Mouse (Mus musculus) adrenal gland, postnatal 14 days (tissue): ENCODE measurements around the gene Tecpr2. TPM values are rescaled to one million over a fixed set of nuclear protein-coding genes. Genes with fewer than 3 reads are reported as not detected.

Experiments used
- DNase-seq: peaks from one replicate; pipeline ENCODE4 v3.0.0; 2021; ENCODE audit warnings: mixed read lengths
- total RNA-seq: library from RNA; stranded (reverse); gene quantifications from 2 replicates; pipeline ENCODE4 v1.2.3, GENCODE M21; 2021

Gene Tecpr2
- total RNA-seq, 1 experiment from 2014 or later = 9.1 TPM

- no peak for DNase-seq
Observed at GRCm38 (mm10) chr12:110864008-110864407, 25.1 kb upstream of the Tecpr2 start.

DNA sequence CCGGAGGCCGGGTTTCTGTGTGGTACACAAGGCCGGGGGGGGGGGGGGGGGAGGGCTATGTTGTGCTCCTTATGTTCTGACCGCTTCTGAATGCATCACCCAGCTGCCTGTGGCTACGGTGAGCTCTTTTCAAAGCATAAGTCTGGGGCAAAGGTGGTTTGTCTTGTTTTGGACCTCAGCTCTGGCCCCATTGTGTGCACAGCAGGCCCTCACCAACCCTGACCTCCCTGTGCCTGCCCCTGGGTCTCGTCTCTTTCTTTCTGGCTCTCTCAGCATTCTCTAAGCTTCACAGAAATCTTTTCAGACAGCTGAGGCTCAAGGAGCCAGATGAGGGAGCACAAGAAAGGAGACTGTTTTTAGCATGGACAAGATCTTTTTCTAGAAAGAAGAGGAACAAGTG lies 23.5 kb upstream of the Tecpr2 start:
- DNase-seq = no peak

- DNase-seq = peak; percentile 40
Observed at GRCm38 (mm10) chr12:110865989-110866388, 23.1 kb upstream of the Tecpr2 start.

DNA sequence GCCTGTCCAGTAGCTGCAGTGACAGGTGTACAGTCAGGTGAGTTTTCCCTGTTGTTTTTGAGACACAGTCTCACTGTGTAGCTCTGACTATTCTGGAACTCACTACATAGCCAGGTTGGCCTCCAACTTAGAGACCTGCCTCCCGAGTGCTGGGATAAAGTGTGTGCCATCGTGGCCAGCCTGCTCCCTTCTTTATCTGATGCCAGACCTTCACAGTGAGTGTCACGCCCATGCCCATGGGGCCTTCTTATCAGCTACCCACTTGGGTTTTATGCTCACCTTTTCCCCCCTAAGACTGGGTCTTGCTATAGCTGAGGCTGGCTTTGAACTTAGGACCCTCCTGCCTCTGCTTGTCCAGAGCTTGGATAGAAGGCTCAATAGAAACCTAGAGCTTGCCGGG lies 19.0 kb upstream of the Tecpr2 start:
- no peak for DNase-seq

- no peak for DNase-seq
Observed at GRCm38 (mm10) chr12:110871247-110871646, 17.8 kb upstream of the Tecpr2 start.

- no peak for DNase-seq
Observed at GRCm38 (mm10) chr12:110875351-110875750, 13.7 kb upstream of the Tecpr2 start.

GRCm38 (mm10) chr12:110882291-110882690 lies 6.8 kb upstream of the Tecpr2 start:
- DNase-seq = no peak

DNA sequence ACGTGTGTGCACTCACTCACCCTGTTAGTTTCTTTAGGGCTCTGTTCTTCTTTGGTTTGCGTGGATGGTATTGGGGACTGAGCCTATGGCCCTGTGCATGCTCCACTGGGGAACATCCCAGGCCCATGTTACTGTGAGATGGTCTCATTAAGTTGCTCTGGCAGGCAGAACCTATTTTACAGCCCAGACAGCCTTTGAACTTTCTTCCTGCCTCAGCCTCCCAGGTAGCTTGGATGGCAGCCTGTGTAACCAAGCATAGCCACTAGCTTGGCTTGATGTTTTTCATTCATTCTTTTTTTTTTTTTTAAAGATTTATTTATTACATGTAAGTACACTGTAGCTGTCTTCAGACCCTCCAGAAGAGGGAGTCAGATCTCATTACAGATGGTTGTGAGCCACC lies 3.8 kb upstream of the Tecpr2 start:
- no peak for DNase-seq

- DNase-seq = no peak
Observed at GRCm38 (mm10) chr12:110888106-110888505, 958 bp upstream of the Tecpr2 start.

DNA sequence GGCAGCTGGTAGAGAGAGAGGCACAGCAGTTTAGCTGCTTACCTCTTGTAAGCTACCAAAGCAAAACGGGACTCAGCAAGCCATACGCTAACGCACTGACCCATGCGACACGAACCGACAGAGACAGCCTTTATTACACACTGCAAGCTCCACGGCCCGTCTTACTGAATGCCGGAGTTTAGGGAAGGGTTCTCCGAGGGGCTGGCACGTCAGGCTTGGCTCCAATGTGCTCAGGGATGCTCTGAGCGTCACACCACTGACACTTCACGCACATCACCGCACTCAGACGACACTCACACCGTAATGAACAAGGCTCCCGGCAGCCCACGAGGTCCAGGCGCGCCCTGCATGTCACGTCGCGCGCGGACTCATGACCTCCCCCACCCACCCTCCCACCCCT lies 458 bp upstream of the Tecpr2 start:
- DNase-seq = no peak

DNA sequence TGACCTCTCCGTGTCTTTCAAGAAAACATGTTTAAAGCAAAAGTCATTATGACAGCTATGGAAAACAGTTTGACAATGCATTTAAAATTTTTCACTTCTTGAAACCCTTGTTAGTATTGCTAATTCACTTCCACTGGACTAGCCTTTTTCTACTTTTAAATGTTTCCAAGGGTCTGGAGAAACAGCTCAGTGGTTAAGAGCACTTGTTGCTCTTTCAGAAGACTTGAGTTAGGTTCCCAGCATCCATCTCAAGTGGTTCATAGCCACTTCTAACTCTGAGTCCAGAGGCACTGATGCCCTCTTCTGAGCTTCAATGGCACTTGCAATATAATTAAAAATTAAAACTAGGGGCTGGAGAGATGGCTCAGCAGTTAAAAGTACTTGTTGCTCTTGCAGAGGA lies 2.8 kb downstream of the Tecpr2 start:
- no peak for DNase-seq

DNA sequence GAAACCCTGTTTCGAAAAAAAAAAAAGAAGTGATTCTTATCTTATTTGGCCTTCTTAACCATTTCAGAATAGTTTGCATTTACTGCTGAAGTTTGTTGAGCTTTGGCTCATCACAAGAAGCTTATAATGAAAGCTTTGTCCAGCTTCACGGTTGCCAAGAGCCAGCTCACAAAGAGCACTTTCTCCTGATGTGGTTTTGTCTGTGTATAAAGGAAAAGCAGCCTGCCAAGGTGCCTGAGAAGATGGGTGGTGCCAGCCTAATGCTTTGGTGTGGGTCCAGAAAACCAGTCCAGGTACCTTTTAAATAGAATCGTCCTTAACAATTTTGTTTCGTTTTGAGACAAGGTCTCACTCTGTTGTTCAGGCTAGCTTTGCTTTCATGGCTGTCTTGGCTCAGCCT lies 13.0 kb downstream of the Tecpr2 start:
- no peak for DNase-seq

DNA sequence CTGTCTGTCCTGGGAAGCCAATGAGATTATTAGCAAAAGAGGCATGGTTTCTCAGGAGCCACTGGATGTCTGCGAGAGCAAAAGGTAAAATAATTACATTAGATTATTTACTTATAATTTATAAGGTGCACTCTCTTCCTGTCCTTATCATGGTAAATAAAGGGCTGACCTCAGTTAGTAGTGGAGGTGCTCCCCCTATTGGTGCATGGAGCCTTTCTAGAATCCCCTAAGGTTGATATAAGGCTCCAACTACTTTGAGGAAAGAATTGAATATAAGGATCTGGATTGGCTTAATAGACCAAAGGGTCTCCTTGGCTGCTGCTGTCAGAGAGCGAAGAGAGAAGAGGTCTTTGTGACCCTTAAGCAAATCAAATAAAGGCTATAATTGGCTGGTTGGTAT lies 14.5 kb downstream of the Tecpr2 start:
- peak; percentile 29 for DNase-seq

DNA sequence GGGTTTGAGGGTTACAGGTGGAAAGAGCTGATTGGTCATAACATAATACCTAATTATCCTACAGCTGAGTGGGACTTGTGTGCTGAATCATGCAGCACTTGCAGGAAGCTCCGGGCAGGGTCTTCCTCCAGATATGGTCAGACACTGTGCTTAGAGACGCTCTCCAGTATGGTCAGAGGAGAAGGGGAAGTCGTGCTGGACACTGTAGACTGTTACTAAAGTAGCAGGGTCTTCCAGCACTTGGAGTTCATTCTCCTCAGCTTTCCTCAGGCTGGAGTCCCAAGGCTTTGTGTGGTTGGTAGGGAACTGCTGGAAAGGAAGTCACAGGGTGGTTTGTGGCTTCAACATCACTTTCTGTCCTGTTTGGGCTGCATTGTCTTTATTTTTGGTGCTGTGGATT lies 18.8 kb downstream of the Tecpr2 start:
- DNase-seq = no peak

DNA sequence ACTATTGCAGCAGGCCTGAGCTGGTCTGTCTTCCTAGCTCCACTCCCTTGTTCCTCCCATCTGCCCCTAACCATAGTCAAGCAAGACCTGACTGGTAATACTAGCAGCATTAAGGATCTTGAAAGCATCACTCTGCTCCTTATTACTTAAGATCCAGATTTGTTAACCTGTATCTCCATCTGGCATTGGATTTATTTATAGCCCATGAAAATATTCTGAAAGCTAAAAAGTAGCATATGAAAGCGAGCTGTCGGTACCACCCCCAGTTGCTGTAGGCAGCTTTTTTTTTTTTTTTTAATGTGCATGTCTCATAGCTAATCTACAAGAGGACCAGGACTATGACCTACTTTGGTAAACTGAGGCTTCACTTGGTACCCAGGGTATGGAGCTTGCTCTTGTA lies 20.9 kb downstream of the Tecpr2 start:
- DNase-seq = no peak

GRCm38 (mm10) chr12:110915761-110916160 lies 26.7 kb downstream of the Tecpr2 start:
- DNase-seq = peak; percentile 62

DNA sequence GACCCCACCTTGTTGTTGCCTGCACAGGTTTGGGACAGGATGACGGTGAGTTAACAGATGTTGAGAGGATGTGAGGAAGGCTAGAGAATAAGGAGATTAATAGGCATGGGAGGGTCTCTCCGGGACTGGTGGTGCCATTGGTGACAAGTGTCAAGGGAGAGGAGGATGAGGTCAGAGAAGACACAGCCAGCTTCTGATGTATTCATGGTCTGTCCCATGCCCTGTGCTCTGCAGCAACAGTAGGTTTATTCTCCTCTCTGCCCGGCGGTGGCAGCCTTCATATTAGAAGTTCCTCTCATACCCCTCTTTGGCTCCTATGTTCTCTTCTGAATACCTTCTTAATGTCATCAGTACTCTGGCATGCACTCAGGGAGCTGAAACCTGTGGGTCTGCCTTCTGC lies 31.2 kb downstream of the Tecpr2 start:
- DNase-seq = no peak

GRCm38 (mm10) chr12:110921572-110921971 lies 32.5 kb downstream of the Tecpr2 start:
- no peak for DNase-seq

GRCm38 (mm10) chr12:110932820-110933219 lies 43.8 kb downstream of the Tecpr2 start:
- DNase-seq = no peak

DNA sequence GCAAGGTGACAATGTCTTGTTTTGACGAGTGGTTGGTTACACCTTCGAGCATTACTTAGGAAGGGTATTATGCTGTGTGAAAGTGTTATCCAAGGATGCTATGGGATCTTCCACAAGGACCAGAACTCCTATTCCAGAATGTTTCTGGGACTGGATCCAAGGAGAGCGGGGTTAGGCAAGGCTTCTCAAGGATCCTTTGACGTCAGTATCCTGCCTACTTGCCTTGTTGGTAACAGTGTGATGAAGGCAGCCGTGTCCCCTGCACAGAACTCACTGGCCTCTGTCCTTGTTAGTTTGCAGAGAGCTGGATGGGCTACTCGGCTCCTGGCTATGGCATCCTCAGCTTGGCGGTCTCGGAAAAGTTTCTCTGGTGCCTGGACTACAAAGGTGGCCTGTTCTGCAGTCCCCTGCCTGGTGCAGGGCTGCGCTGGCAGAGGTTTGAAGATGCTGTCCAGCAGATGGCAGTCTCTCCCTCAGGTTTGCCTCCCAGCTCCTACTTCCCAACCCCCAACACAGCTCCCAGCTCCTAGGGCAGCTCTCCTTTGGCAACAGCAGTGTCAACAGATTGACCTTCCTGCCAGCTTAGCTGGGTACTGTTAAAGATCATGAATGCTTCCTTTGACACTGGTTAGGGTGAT lies 47.0 kb downstream of the Tecpr2 start:
- DNase-seq = peak; percentile 93

DNA sequence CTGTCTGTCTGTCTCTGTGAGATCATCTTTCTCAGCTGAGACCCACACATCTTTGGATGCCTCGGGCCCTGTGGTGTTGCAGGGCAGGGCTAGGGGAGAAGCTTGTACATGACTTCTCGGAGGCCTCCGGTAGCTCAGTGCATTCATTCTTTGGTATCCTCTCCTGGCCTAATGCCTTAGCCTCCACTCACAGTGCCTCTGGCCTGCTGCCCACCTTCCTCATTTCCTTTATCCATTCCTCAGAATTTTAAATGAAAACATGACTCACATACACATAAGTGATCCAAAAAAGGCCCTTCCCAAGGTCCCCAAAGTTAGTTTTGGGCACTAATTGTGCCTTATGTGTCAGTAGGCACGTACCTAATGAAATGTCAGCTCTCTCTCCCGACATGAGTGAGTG lies 48.4 kb downstream of the Tecpr2 start:
- DNase-seq = peak; percentile 58

DNA sequence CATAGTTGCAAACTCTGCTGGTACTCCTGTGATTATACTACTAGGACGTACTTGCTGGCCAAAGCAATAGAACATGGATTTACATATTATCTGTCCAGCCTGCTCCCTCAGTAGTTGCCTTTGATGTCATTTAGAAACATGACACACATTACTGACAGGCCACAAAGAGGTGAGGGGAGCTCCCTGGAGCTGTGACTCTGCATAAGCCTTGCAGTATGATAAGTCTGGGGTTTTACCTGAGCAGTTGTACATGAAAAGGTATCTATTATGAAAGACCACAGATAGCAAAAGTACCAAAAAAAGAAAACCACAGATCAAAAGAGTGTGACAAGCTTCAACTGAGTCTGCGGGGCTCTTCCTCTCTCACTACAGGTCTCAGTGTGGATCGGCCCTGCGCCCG lies 50.3 kb downstream of the Tecpr2 start:
- DNase-seq = no peak

GRCm38 (mm10) chr12:110940869-110941268 lies 51.8 kb downstream of the Tecpr2 start:
- no peak for DNase-seq

GRCm38 (mm10) chr12:110946216-110946615 lies 57.2 kb downstream of the Tecpr2 start:
- DNase-seq = no peak
